Mouse (Mus musculus): ENCODE data around the gene Aebp2. TPM values are rescaled to one million over a fixed set of nuclear protein-coding genes. Genes with fewer than 3 reads are reported as not detected.

Aebp2 gene
- polyA plus RNA-seq, 1 experiment from 2014 or later, result 10.8 TPM

- H3K4me2 ChIP-seq, result no peak overlapping the region
- H3K9ac ChIP-seq, result no peak overlapping the region
- peaks cover 5% of the 10 kb centered on the region; the same call in 1 of the 2 replicates for H3K4me1 ChIP-seq (replicated peaks)
- H3K27ac ChIP-seq (ENCODE audit: poor library complexity, severe bottlenecking), result no peak overlapping the region
- no peak for ATAC-seq (ENCODE audit: insufficient number of reproducible peaks, low FRiP score)
- no peak overlapping the region for H3K4me3 ChIP-seq
- 0 out of 2 replicates have a peak, but pooled peaks cover 3% of the 10 kb centered on the region for H3K27me3 ChIP-seq (replicated peaks)
- WGBS, result 88% methylated on average over 10 of the region's 10 CpGs
- H3K36me3 ChIP-seq, result no peaks in the 10 kb centered on the region
- H3K9me3 ChIP-seq (replicated peaks), result peaks cover 6% of the 10 kb centered on the region
Observed at GRCm38 (mm10) chr6:140705132-140705531, 82.7 kb downstream of the Aebp2 start.

- H3K4me1 ChIP-seq (replicated peaks), result peaks cover 5% of the 10 kb centered on the region; the same call in 1 of the 2 replicates
- no peak overlapping the region for H3K27ac ChIP-seq (ENCODE audit: poor library complexity, severe bottlenecking)
- 0 out of 2 replicates have a peak, but pooled peaks cover 3% of the 10 kb centered on the region for H3K27me3 ChIP-seq (replicated peaks)
- H3K36me3 ChIP-seq, result no peaks in the 10 kb centered on the region
- no peak overlapping the region for H3K9ac ChIP-seq
- peaks cover 6% of the 10 kb centered on the region for H3K9me3 ChIP-seq (replicated peaks)
- no peak overlapping the region for H3K4me3 ChIP-seq
- H3K4me2 ChIP-seq, result no peak overlapping the region
- no peak for ATAC-seq (ENCODE audit: insufficient number of reproducible peaks, low FRiP score)
- 91% methylated on average over 5 of the region's 5 CpGs for WGBS
Observed at GRCm38 (mm10) chr6:140706056-140706455, 83.6 kb downstream of the Aebp2 start.

DNA sequence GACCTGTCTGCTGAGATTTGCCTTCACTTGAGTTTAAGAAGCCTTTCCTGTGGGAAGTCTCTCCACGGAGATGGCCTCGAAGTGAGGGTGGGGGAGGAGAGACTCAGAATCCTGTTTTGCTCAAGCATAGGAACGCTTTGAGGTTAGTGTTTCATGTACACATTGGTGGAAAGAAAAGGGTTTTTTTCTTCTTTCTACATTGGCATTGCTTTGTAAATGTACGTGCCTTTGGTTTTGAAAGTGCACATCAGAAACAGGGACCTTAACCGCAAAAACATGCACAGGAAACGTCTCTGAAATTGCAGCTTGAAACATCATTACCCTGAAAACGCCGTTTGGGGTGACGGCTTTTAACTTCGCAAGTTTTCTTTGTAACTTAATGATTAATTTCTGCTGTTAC is 85.6 kb downstream of the Aebp2 start:
- Histone ChIP-seq H3K9ac (no peak overlapping the region), H3K9me3 (replicated peaks) (peaks cover 6% of the 10 kb centered on the region), H3K36me3 (no peaks in the 10 kb centered on the region), H3K27me3 (replicated peaks) (0 out of 2 replicates have a peak, but pooled peaks cover 3% of the 10 kb centered on the region), H3K4me3 (no peak overlapping the region), H3K4me1 (replicated peaks) (peaks cover 5% of the 10 kb centered on the region; the same call in 1 of the 2 replicates), H3K27ac (ENCODE audit: poor library complexity, severe bottlenecking) (no peak overlapping the region), H3K4me2 (no peak overlapping the region)
- 71% methylated on average over 10 of the region's 10 CpGs for WGBS
- no peak for ATAC-seq (ENCODE audit: insufficient number of reproducible peaks, low FRiP score)

DNA sequence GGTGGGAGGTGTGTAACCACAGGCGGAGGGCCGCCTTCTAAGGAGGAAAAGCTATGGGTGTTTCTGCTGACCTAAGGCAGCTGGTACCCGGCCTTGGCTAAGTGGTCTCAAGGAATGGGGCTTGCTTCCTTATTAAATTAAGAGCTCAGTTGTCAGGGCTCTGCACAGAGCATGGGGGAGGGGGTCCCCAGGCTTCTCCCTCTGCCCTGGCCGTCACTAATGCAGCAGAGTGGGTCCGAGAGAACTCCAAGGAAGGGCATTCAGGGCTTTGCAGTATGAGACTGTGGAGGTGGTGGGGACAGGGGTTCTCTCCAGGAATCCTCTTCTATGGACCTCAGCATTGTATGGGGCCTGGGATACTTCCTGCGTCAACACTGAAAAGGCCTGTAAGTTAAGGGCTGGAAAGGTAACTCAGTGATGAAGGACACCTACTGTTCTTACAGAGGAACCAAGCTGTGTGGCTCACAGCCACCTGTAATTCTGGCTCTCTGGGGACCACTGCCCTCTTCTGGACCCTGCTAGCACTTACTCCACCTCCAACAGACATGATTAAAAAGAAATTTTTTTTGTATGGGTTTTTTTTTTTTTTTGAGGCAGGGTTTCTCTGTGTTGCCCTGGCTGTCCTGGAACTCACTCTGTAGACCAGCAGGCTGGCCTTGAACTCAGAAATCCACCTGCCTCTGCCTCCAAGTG is 87.1 kb downstream of the Aebp2 start:
- Histone ChIP-seq H3K9me3 (replicated peaks) (peaks cover 6% of the 10 kb centered on the region), H3K27ac (ENCODE audit: poor library complexity, severe bottlenecking) (no peak overlapping the region), H3K4me2 (no peak overlapping the region), H3K4me3 (no peak overlapping the region), H3K36me3 (no peaks in the 10 kb centered on the region), H3K27me3 (replicated peaks) (peaks cover 7% of the 10 kb centered on the region; the same call in 1 of the 2 replicates), H3K9ac (no peak overlapping the region), H3K4me1 (replicated peaks) (peaks cover 5% of the 10 kb centered on the region; the same call in 1 of the 2 replicates)
- WGBS, result 72% methylated on average over 6 of the region's 6 CpGs
- ATAC-seq (ENCODE audit: insufficient number of reproducible peaks, low FRiP score), result no peak

DNA sequence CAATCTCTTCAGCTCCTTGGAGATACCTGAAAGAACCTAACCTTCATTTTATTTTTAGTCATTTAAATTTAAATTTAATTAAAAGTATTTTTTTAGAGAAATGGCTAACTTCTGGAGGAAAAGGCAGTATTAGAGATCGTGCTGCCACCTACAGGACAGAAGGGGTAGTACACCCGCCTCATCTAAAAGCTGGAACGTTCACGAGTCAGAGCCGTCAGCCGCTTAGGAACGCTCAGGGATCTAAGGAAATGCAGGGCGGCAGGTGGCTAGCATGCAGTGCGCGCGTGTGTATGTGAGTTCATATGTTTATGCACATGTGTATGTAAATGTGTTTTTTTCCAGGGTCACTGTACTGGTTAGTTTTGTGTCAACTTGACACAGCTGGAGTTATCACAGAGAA is 90.3 kb downstream of the Aebp2 start:
- H3K27me3 ChIP-seq (replicated peaks), result peaks cover 7% of the 10 kb centered on the region; the same call in 1 of the 2 replicates
- no peak overlapping the region for H3K27ac ChIP-seq (ENCODE audit: poor library complexity, severe bottlenecking)
- H3K4me1 ChIP-seq (replicated peaks), result no peaks in the 10 kb centered on the region
- no peak overlapping the region; the same call in 1 of the 2 replicates for H3K4me2 ChIP-seq
- 7% methylated on average over 11 of the region's 11 CpGs for WGBS
- 0 out of 2 replicates have a peak, but pooled peaks cover 3% of the 10 kb centered on the region for H3K9me3 ChIP-seq (replicated peaks)
- no peak overlapping the region for H3K4me3 ChIP-seq
- H3K36me3 ChIP-seq, result no peaks in the 10 kb centered on the region
- H3K9ac ChIP-seq, result no peak overlapping the region
- ATAC-seq (ENCODE audit: insufficient number of reproducible peaks, low FRiP score), result no peak

DNA sequence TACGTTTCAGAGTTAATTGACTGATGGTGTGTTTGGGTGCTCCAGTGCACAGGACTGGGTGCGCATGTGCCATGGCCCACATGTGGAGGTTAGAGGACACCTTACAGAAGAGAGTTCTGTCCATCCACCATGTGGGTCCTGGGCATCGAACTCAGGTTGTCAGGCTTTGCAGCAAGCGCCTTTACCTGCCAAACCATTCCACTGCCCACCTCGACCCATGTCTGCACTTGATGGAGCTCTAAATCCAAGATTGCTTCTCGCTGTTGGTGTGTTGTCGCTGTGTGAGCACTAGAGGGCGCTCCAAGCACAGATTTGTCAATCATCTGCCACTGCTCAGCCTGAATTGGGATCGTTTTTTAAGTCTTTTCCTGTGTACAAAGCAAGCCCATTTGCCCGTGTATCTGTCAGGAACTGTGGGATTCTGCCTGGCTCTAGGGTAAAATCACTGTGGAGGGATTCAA is 92.5 kb downstream of the Aebp2 start:
- no peak for ATAC-seq (ENCODE audit: insufficient number of reproducible peaks, low FRiP score)

GRCm38 (mm10) chr6:140722058-140722457 is 99.6 kb downstream of the Aebp2 start:
- H3K9ac ChIP-seq, result no peak overlapping the region
- 0 out of 2 replicates have a peak, but pooled peaks cover 4% of the 10 kb centered on the region for H3K4me1 ChIP-seq (replicated peaks)
- H3K27ac ChIP-seq (ENCODE audit: poor library complexity, severe bottlenecking), result no peak overlapping the region
- ATAC-seq (ENCODE audit: insufficient number of reproducible peaks, low FRiP score), result no peak
- H3K27me3 ChIP-seq (replicated peaks), result no peaks in the 10 kb centered on the region
- H3K9me3 ChIP-seq (replicated peaks), result peaks cover 15% of the 10 kb centered on the region; the same call in 1 of the 2 replicates
- no peaks in the 10 kb centered on the region for H3K36me3 ChIP-seq
- no peak overlapping the region for H3K4me2 ChIP-seq
- WGBS, result 63% methylated on average over 10 of the region's 10 CpGs
- no peak overlapping the region for H3K4me3 ChIP-seq

More for the DNA sequence above, 92.5 kb downstream of the Aebp2 start:
- Histone ChIP-seq H3K27me3 (replicated peaks) (peaks cover 7% of the 10 kb centered on the region; the same call in 1 of the 2 replicates), H3K4me3 (no peak overlapping the region), H3K36me3 (no peaks in the 10 kb centered on the region), H3K9ac (no peak overlapping the region), H3K4me2 (peak overlapping the region; percentile 43), H3K9me3 (replicated peaks) (peaks cover 12% of the 10 kb centered on the region; the same call in 1 of the 2 replicates), H3K4me1 (replicated peaks) (no peaks in the 10 kb centered on the region), H3K27ac (ENCODE audit: poor library complexity, severe bottlenecking) (no peak overlapping the region)
- WGBS, result 24% methylated on average over 10 of the region's 10 CpGs

Other genes with a start within 250 kb of the Aebp2 start
- 21.9 and 22.3 TPM in 2 replicates for gene Plekha5, start 198.6 kb upstream of the Aebp2 start, polyA plus RNA-seq (2016; fragmentation: Nextera tagmentation; extraction: Ambion mirVana)
- gene Gm11077, start 106.6 kb downstream of the Aebp2 start, polyA plus RNA-seq (2016; fragmentation: Nextera tagmentation; extraction: Ambion mirVana), result not detected in 2 replicates